Mouse (Mus musculus): ENCODE measurements around the gene Znrd1as. TPM values are rescaled to one million over a fixed set of nuclear protein-coding genes. Genes with fewer than 3 reads are reported as not detected.

Gene Znrd1as
- polyA plus RNA-seq, 1 experiment from 2014 or later: 7.2 TPM

DNA sequence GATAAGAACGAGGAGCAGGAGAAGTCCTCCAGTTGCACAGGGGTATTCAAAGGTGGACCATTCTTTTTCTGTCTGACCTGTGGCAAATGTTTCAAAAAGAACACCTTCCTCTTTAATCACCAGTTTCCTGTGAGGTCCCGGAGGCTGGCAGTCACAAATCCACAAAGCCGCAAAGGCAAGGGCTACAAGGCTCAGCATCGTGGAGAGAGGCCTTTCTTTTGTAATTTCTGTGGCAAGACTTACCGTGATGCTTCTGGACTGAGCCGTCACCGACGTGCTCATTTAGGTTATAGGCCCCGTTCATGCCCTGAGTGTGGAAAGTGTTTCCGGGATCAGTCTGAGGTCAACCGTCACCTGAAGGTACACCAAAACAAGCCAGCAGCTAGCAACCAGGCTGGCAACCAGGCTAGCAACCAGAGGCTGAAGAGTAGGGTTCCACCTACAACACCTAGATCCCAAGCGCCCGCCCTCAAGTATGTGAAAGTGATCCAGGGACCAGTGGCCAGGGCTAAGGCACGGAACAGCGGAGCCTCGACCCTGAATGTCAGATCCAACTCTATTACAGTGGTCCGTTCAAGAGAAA, 51.2 kb downstream of the Znrd1as start:
- Histone ChIP-seq H3K9me3 (no peaks in the 10 kb centered on the region), H3K4me3 (no peak overlapping the region), H3K4me1 (no peaks in the 10 kb centered on the region), H3K27me3 (replicated peaks; ENCODE audit: low read depth, poor library complexity, severe bottlenecking) (no peaks in the 10 kb centered on the region), H3K27ac (replicated peaks) (no peak overlapping the region), H3K36me3 (replicated peaks) (peaks cover 79% of the 10 kb centered on the region)
- DNase-seq (ENCODE audit: low spot score): no peak
- WGBS: 94% methylated on average over 17 of the region's 17 CpGs

DNA sequence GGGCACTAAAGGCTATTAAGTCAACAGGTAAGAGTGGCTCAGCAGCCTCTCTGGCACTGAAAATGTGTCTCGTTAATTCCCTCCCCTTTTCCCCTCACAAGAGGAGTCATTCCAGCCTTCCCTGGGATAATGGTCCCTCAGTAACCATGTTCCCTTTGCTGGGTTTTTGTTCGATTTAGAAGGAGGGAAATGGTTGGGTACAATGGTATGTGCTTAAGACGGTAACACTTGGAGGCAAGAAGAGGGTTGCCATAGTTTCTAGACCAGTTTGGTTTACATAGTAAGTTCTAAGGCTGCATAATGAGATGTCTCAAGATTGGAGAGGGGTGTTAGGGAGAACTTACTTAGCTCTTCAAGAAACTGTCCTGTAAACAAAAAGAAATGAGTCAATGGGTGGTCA, 53.3 kb downstream of the Znrd1as start:
- Histone ChIP-seq H3K4me1 (no peaks in the 10 kb centered on the region), H3K4me3 (no peak overlapping the region), H3K9me3 (no peaks in the 10 kb centered on the region), H3K27ac (replicated peaks) (no peak overlapping the region), H3K36me3 (replicated peaks) (peaks cover 57% of the 10 kb centered on the region), H3K27me3 (replicated peaks; ENCODE audit: low read depth, poor library complexity, severe bottlenecking) (no peaks in the 10 kb centered on the region)
- DNase-seq (ENCODE audit: low spot score): no peak
- WGBS: 77% methylated on average over 3 of the region's 3 CpGs

DNA sequence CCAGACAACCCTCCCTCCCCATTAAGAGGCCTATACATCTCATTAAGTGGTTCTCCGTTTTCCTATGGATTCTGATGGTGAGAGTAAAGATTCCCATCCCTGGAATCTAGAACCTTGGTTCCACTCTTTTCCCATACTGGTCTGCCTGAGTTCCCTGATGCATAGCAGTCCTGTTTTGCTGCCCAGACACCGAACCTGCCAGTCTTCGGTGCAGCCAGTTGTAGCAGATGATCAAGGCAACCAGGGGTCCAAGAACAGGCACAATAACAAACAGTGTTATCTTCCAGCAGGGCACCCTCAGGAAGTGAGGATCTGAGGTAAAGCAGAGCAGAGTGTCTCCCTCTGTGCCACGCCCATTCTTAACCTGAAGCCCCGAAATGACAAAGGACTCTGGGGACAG, 53.7 kb downstream of the Znrd1as start:
- Histone ChIP-seq H3K4me3 (no peak overlapping the region), H3K27me3 (replicated peaks; ENCODE audit: low read depth, poor library complexity, severe bottlenecking) (no peaks in the 10 kb centered on the region), H3K9me3 (no peaks in the 10 kb centered on the region), H3K27ac (replicated peaks) (no peak overlapping the region), H3K36me3 (replicated peaks) (peaks cover 53% of the 10 kb centered on the region), H3K4me1 (no peaks in the 10 kb centered on the region)
- WGBS: 75% methylated on average over 5 of the region's 5 CpGs
- DNase-seq (ENCODE audit: low spot score): no peak

Other genes with a start within 250 kb of the Znrd1as start
- not detected in 2 replicates for gene H2-M10.5, start 185.7 kb upstream of the Znrd1as start, polyA plus RNA-seq (2016; fragmentation: Nextera tagmentation; extraction: Ambion mirVana)
- not detected in 2 replicates for gene H2-M10.6, start 146.4 kb upstream of the Znrd1as start, polyA plus RNA-seq (2016; fragmentation: Nextera tagmentation; extraction: Ambion mirVana)
- gene Trim26, start 121.5 kb upstream of the Znrd1as start, polyA plus RNA-seq (2016; fragmentation: Nextera tagmentation; extraction: Ambion mirVana): 42.1 and 45.6 TPM in 2 replicates
- 0.21 and 0.36 TPM in 2 replicates for gene Trim15, start 91.4 kb upstream of the Znrd1as start, polyA plus RNA-seq (2016; fragmentation: Nextera tagmentation; extraction: Ambion mirVana)
- 5.8 and 6.0 TPM in 2 replicates for gene Trim10, start 89.0 kb upstream of the Znrd1as start, polyA plus RNA-seq (2016; fragmentation: Nextera tagmentation; extraction: Ambion mirVana)
- not detected in 2 replicates for gene Trim40, start 68.5 kb upstream of the Znrd1as start, polyA plus RNA-seq (2016; fragmentation: Nextera tagmentation; extraction: Ambion mirVana)
- gene Trim31, start 60.5 kb upstream of the Znrd1as start, polyA plus RNA-seq (2016; fragmentation: Nextera tagmentation; extraction: Ambion mirVana): not detected in 2 replicates
- gene Rnf39, start 15.7 kb upstream of the Znrd1as start, polyA plus RNA-seq (2016; fragmentation: Nextera tagmentation; extraction: Ambion mirVana): not detected in 2 replicates
- gene Ppp1r11, start 6.9 kb upstream of the Znrd1as start, polyA plus RNA-seq (2016; fragmentation: Nextera tagmentation; extraction: Ambion mirVana): 151 and 153 TPM in 2 replicates
- 95.1 and 100 TPM in 2 replicates for gene Znrd1, start within 50 bp of the Znrd1as start, polyA plus RNA-seq (2016; fragmentation: Nextera tagmentation; extraction: Ambion mirVana)
- not detected in 2 replicates for gene 2410137M14Rik, start 22.6 kb downstream of the Znrd1as start, polyA plus RNA-seq (2016; fragmentation: Nextera tagmentation; extraction: Ambion mirVana)
- gene H2-M5, start 30.9 kb downstream of the Znrd1as start, polyA plus RNA-seq (2016; fragmentation: Nextera tagmentation; extraction: Ambion mirVana): 0.52 and 0.87 TPM in 2 replicates
- gene Zfp57, start 42.6 kb downstream of the Znrd1as start, polyA plus RNA-seq (2016; fragmentation: Nextera tagmentation; extraction: Ambion mirVana): 97.0 and 106 TPM in 2 replicates
- 0.18 and 0.31 TPM in 2 replicates for gene Mog, start 64.8 kb downstream of the Znrd1as start, polyA plus RNA-seq (2016; fragmentation: Nextera tagmentation; extraction: Ambion mirVana)
- gene Gabbr1, start 87.4 kb downstream of the Znrd1as start, polyA plus RNA-seq (2016; fragmentation: Nextera tagmentation; extraction: Ambion mirVana): 7.0 and 9.4 TPM in 2 replicates
- gene Olfr90, start 129.9 kb downstream of the Znrd1as start, polyA plus RNA-seq (2016; fragmentation: Nextera tagmentation; extraction: Ambion mirVana): 0.19 TPM in 1 of 2 replicates, not detected in the other
- gene Olfr91, start 139.7 kb downstream of the Znrd1as start, polyA plus RNA-seq (2016; fragmentation: Nextera tagmentation; extraction: Ambion mirVana): not detected in 2 replicates
- not detected in 2 replicates for gene Olfr92, start 161.5 kb downstream of the Znrd1as start, polyA plus RNA-seq (2016; fragmentation: Nextera tagmentation; extraction: Ambion mirVana)
- gene Olfr93, start 202.9 kb downstream of the Znrd1as start, polyA plus RNA-seq (2016; fragmentation: Nextera tagmentation; extraction: Ambion mirVana): not detected in 2 replicates
- not detected in 2 replicates for gene Ubd, start 235.3 kb downstream of the Znrd1as start, polyA plus RNA-seq (2016; fragmentation: Nextera tagmentation; extraction: Ambion mirVana)
- gene Olfr94, start 242.4 kb downstream of the Znrd1as start, polyA plus RNA-seq (2016; fragmentation: Nextera tagmentation; extraction: Ambion mirVana): not detected in 2 replicates